Mouse (Mus musculus) hindbrain, embryonic 12.5 days (tissue): ENCODE results near the gene Nfia. TPM values are rescaled to one million over a fixed set of nuclear protein-coding genes. Genes with fewer than 3 reads are reported as not detected.

Source experiments
- ATAC-seq: fragments of 200-750 bp; cut with Nextera tagmentation; 2 replicates; pipeline ENCODE4 v1.8.0; 2017; ENCODE audit warnings: moderate TSS enrichment; ENCODE audit not compliant: low FRiP score
- H3K27ac ChIP-seq: fragments of 300-500 bp; sonication (generic); 2 replicates; pipeline ENCODE4 v1.5.1; 2016; ENCODE audit warnings: mild to moderate bottlenecking
- H3K27me3 ChIP-seq: fragments of 300-500 bp; sonication (generic); 2 replicates; pipeline ENCODE4 v1.6.1; 2016; ENCODE audit warnings: mild to moderate bottlenecking
- H3K36me3 ChIP-seq: fragments of 300-500 bp; sonication (generic); 2 replicates; pipeline ENCODE4 v1.6.1; 2016; ENCODE audit warnings: mild to moderate bottlenecking
- H3K4me1 ChIP-seq: fragments of 300-500 bp; sonication (generic); 2 replicates; pipeline ENCODE4 v1.6.1; 2016
- H3K4me2 ChIP-seq: fragments of 300-500 bp; sonication (generic); replicated peaks from 2 replicates; pipeline ENCODE4 v1.6.1; 2016; ENCODE audit warnings: mild to moderate bottlenecking
- H3K4me3 ChIP-seq: fragments of 300-500 bp; sonication (generic); 2 replicates; pipeline ENCODE4 v1.5.1; 2016; ENCODE audit warnings: mild to moderate bottlenecking
- H3K9ac ChIP-seq: fragments of 300-500 bp; sonication (generic); 2 replicates; pipeline ENCODE4 v1.6.1; 2016; ENCODE audit warnings: mild to moderate bottlenecking, moderate library complexity
- H3K9me3 ChIP-seq: fragments of 300-500 bp; sonication (generic); replicated peaks from 2 replicates; pipeline ENCODE4 v1.6.1; 2016; ENCODE audit warnings: mild to moderate bottlenecking
- WGBS: fragments of 180-500 bp; shearing (Covaris S2); methylation state at CpG from one replicate; pipeline ENCODE4 v1.1.7; 2016; 5-methylcytosine and 5-hydroxymethylcytosine counted together
- polyA plus RNA-seq: library from polyadenylated mRNA; unstranded; fragments of >200 nt; fragmentation: Nextera tagmentation; extraction: Ambion mirVana; gene quantifications from 2 replicates; pipeline ENCODE4 v1.2.1, GENCODE M21; 2016

Gene Nfia
- polyA plus RNA-seq, 1 experiment from 2014 or later: 58.4 TPM

GRCm38 (mm10) chr4:97852626-97853025 lies 80.1 kb downstream of the Nfia start:
- Histone ChIP-seq H3K27me3 (no peaks in the 10 kb centered on the region), H3K4me2 (no peak overlapping the region), H3K4me3 (no peak overlapping the region), H3K36me3 (no peaks in the 10 kb centered on the region), H3K27ac (no peak overlapping the region), H3K9ac (no peak overlapping the region), H3K4me1 (0 out of 2 replicates have a peak, but pooled peaks cover 6% of the 10 kb centered on the region), H3K9me3 (no peaks in the 10 kb centered on the region)
- 92% methylated on average over 2 of the region's 2 CpGs for WGBS
- no peak for ATAC-seq

- Histone ChIP-seq H3K27me3 (no peaks in the 10 kb centered on the region), H3K4me1 (peaks cover 16% of the 10 kb centered on the region), H3K27ac (no peak overlapping the region), H3K9ac (no peak overlapping the region), H3K4me3 (no peak overlapping the region), H3K36me3 (no peaks in the 10 kb centered on the region), H3K4me2 (no peak overlapping the region), H3K9me3 (no peaks in the 10 kb centered on the region)
- WGBS: 93% methylated on average over 4 of the region's 4 CpGs
- ATAC-seq: no peak
Observed at GRCm38 (mm10) chr4:97854779-97855178, 82.2 kb downstream of the Nfia start.

- Histone ChIP-seq H3K27ac (no peak overlapping the region), H3K27me3 (no peaks in the 10 kb centered on the region), H3K36me3 (no peaks in the 10 kb centered on the region), H3K4me3 (no peak overlapping the region), H3K9me3 (no peaks in the 10 kb centered on the region), H3K4me1 (peaks cover 16% of the 10 kb centered on the region), H3K4me2 (no peak overlapping the region), H3K9ac (no peak overlapping the region)
- no peak for ATAC-seq
- WGBS: 89% methylated on average over 8 of the region's 8 CpGs
Observed at GRCm38 (mm10) chr4:97855712-97856420, 83.3 kb downstream of the Nfia start.

DNA sequence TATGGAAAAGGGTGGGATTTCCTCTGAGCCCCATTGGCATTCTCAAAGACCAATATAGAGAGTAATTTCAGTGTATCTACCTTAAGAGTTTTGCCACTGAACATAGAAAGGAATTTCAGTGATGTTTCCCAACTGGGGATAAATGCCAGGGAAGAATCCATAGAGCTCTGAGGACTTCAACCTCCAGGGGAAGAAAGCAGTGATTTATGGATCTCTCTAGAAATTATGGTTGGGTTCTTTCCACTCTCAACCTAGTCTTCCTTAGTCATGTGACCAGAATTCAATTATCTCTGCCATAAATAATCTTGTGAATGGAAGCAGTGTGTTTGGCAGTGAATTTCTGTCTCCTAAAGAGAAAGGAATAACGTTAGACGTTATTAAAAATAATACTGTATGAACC lies 85.0 kb downstream of the Nfia start:
- no peak overlapping the region for H3K27ac ChIP-seq
- no peak overlapping the region for H3K4me3 ChIP-seq
- no peaks in the 10 kb centered on the region for H3K36me3 ChIP-seq
- no peaks in the 10 kb centered on the region for H3K9me3 ChIP-seq
- 93% methylated on average over 2 of the region's 2 CpGs for WGBS
- ATAC-seq: no peak
- peaks cover 16% of the 10 kb centered on the region for H3K4me1 ChIP-seq
- H3K4me2 ChIP-seq: no peak overlapping the region
- H3K27me3 ChIP-seq: no peaks in the 10 kb centered on the region
- no peak overlapping the region for H3K9ac ChIP-seq

GRCm38 (mm10) chr4:97859431-97859830 lies 86.9 kb downstream of the Nfia start:
- no peak overlapping the region for H3K4me3 ChIP-seq
- ATAC-seq: no peak
- H3K27ac ChIP-seq: no peak overlapping the region
- no peak overlapping the region for H3K9ac ChIP-seq
- no peak overlapping the region for H3K4me2 ChIP-seq
- H3K9me3 ChIP-seq: no peaks in the 10 kb centered on the region
- no peaks in the 10 kb centered on the region for H3K27me3 ChIP-seq
- 68% methylated on average over 4 of the region's 4 CpGs for WGBS
- H3K36me3 ChIP-seq: no peaks in the 10 kb centered on the region
- H3K4me1 ChIP-seq: peaks cover 16% of the 10 kb centered on the region

GRCm38 (mm10) chr4:97860376-97860775 lies 87.8 kb downstream of the Nfia start:
- WGBS: 78% methylated on average over 3 of the region's 3 CpGs
- H3K36me3 ChIP-seq: no peaks in the 10 kb centered on the region
- H3K4me2 ChIP-seq: no peak overlapping the region
- no peak for ATAC-seq
- H3K27ac ChIP-seq: no peak overlapping the region
- H3K4me1 ChIP-seq: peaks cover 23% of the 10 kb centered on the region
- H3K9me3 ChIP-seq: no peaks in the 10 kb centered on the region
- H3K9ac ChIP-seq: no peak overlapping the region
- no peaks in the 10 kb centered on the region for H3K27me3 ChIP-seq
- H3K4me3 ChIP-seq: no peak overlapping the region

- Histone ChIP-seq H3K4me2 (no peak overlapping the region), H3K4me1 (peaks cover 27% of the 10 kb centered on the region), H3K4me3 (no peak overlapping the region), H3K27ac (no peak overlapping the region), H3K9ac (no peak overlapping the region), H3K36me3 (no peaks in the 10 kb centered on the region), H3K27me3 (no peaks in the 10 kb centered on the region), H3K9me3 (no peaks in the 10 kb centered on the region)
- WGBS: 95% methylated on average over 8 of the region's 8 CpGs
- no peak for ATAC-seq
Observed at GRCm38 (mm10) chr4:97860791-97861344, 88.3 kb downstream of the Nfia start.

- no peak overlapping the region for H3K9ac ChIP-seq
- no peaks in the 10 kb centered on the region for H3K9me3 ChIP-seq
- peaks cover 25% of the 10 kb centered on the region for H3K4me1 ChIP-seq
- no peak overlapping the region for H3K4me3 ChIP-seq
- H3K36me3 ChIP-seq: no peaks in the 10 kb centered on the region
- 84% methylated on average over 6 of the region's 6 CpGs for WGBS
- H3K27me3 ChIP-seq: no peaks in the 10 kb centered on the region
- no peak overlapping the region for H3K27ac ChIP-seq
- no peak overlapping the region for H3K4me2 ChIP-seq
- ATAC-seq: no peak
Observed at GRCm38 (mm10) chr4:97862379-97862778, 89.8 kb downstream of the Nfia start.

DNA sequence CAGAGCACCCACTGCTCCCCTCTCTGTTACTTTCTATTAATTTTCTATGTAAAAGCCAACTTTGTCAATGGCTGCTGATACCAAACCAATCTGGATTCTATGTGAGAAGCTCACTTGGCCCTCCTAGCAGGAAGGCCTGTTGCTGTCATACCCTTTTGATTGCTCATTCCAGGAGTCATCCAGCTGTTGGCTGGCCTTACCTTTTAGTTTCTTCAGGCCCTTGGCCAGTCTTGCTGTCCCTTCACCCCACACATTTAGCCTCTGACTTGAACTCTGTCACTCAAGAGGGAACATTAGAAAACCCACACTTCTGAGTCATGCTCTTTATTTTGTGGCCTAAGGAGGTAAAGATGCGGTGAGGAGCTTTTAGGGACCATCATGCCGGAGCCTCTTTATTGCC lies 91.7 kb downstream of the Nfia start:
- H3K36me3 ChIP-seq: no peaks in the 10 kb centered on the region
- WGBS: 91% methylated on average over 2 of the region's 2 CpGs
- no peak overlapping the region for H3K9ac ChIP-seq
- H3K27ac ChIP-seq: no peak overlapping the region
- H3K4me3 ChIP-seq: no peak overlapping the region
- ATAC-seq: no peak
- H3K9me3 ChIP-seq: no peaks in the 10 kb centered on the region
- H3K4me1 ChIP-seq: peaks cover 27% of the 10 kb centered on the region
- H3K4me2 ChIP-seq: no peak overlapping the region
- no peaks in the 10 kb centered on the region for H3K27me3 ChIP-seq

DNA sequence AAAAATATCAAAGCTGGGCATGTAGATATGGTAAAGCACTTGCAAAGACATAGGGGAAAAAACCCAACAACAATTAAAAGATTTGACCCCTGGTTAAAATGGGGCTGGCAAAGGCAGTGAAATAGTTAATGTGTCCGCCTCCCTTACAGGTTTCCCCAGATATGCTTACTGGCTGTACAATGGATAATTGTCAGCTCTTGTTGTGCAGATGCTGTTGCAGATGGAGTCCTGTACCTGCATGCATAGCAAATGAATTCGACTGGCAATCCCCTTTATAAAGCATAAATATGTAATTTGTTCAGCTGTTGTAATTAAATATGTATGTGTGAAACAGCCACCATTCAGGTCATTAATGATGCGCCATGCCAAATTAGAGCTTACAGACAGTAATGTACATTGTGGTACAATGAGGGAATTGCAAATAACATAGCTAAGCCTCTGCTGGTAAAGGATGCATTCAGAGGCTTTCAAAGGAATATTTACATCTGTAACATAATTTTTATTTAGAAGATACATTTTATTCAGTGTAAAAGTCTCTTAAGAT lies 92.9 kb downstream of the Nfia start:
- ATAC-seq: peak; percentile 75
- Histone ChIP-seq H3K27ac (no peak overlapping the region), H3K4me1 (peaks cover 31% of the 10 kb centered on the region), H3K4me2 (no peak overlapping the region), H3K27me3 (no peaks in the 10 kb centered on the region), H3K9me3 (no peaks in the 10 kb centered on the region), H3K36me3 (no peaks in the 10 kb centered on the region), H3K4me3 (no peak overlapping the region), H3K9ac (no peak overlapping the region)
- WGBS: 55% methylated on average over 3 of the region's 3 CpGs

GRCm38 (mm10) chr4:97866463-97866862 lies 93.9 kb downstream of the Nfia start:
- 62% methylated on average over 5 of the region's 5 CpGs for WGBS
- no peak for ATAC-seq

DNA sequence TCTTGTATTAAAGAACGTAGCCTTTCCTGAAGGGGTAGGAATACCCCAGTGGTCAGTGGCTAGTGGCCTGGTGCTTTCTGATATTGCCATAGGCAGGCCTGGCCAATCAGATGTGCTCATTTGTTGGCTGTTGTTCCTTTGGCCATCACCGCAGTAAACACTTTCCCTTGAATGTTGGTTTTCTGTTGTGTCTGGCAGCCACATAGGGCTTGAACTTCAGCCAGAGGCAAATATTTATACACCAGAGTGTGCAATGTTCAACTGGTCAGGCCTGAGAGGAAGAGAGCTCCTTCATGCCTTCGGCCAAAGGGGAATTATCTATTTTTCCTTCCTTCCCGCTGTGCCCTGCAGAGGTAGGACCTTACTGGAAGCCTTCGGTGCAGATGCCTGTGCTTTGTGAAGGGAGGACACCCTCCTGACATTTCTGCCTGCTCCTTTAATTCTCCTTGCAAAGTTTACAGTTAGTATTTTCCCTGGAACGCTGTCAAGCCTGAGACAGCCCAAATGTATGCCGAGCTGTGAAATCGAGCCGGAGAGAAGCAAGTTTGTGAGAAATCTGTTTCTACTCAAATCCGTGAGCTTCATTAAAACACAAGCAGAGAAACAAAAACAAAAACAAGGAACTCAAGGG lies 95.9 kb downstream of the Nfia start:
- Histone ChIP-seq H3K9me3 (no peaks in the 10 kb centered on the region), H3K4me2 (peak overlapping the region; percentile 21), H3K27me3 (no peaks in the 10 kb centered on the region), H3K27ac (peak overlapping the region; percentile 58), H3K36me3 (no peaks in the 10 kb centered on the region), H3K4me3 (no peak overlapping the region), H3K9ac (no peak overlapping the region), H3K4me1 (peaks cover 50% of the 10 kb centered on the region)
- no peak for ATAC-seq
- 85% methylated on average over 10 of the region's 10 CpGs for WGBS

More at GRCm38 (mm10) chr4:97866463-97866862, 93.9 kb downstream of the Nfia start:
- Histone ChIP-seq H3K9me3 (no peaks in the 10 kb centered on the region), H3K9ac (no peak overlapping the region), H3K4me3 (no peak overlapping the region), H3K27me3 (no peaks in the 10 kb centered on the region), H3K36me3 (no peaks in the 10 kb centered on the region), H3K4me1 (peaks cover 37% of the 10 kb centered on the region), H3K27ac (no peak overlapping the region), H3K4me2 (no peak overlapping the region)
